Mouse (Mus musculus): ENCODE results near the gene Ppox.
"Not testable (repeated sequence)": the region's sequence is repeated elsewhere in the genome, so short reads cannot be mapped to it uniquely, and the experiment has no call there.

Gene Ppox

GRCm38 (mm10) chr1:171246709-171247452 lies 34.1 kb downstream of the Ppox start:
- in situ Hi-C loops (cut with MboI; ENCODE audit: low sequenced_read_pairs): no loop called here

DNA sequence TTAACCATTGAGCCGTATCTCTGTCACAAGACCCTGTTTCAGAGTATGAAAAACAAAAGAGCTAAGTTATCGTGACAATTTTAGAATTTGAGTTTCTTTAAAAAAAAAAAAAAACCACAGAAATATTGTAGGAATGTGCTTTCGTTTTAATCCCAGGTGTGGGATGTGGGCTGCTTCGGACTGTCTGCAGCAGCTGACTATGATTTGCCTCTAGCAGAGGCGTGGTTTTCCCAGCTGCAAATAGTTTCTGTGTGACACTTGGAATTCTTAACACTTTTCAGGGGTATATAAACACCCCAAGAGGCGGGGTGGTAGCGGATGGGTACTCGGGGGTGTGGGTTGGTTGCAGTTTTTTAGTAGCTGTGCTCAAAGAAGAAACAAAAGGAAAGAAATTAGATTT lies 35.6 kb downstream of the Ppox start:
- in situ Hi-C loops (cut with MboI; ENCODE audit: low sequenced_read_pairs): no loop called here

GRCm38 (mm10) chr1:171241952-171242351 lies 39.0 kb downstream of the Ppox start:
- in situ Hi-C loops (cut with MboI; ENCODE audit: low sequenced_read_pairs): not testable (repeated sequence)

DNA sequence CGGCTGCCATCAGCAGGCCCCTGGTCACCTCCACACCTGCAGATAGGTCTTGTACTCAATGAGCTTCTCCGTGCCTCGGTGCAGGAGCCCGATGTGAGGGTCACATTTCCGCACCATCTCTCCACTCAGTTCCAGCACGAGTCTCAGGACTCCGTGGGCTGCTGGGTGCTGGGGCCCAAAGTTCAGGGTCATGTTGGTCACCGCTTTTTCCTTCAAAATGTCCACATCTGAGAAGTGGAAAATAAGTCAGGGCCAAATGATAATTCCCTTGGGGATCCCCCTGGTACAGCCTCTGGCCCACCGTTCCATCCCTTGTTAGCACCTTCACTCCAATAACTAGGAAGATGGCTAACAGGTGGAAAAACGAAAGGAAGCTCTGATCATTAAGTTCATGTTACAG lies 40.1 kb downstream of the Ppox start:
- in situ Hi-C loops (cut with MboI; ENCODE audit: low sequenced_read_pairs): no loop called here

DNA sequence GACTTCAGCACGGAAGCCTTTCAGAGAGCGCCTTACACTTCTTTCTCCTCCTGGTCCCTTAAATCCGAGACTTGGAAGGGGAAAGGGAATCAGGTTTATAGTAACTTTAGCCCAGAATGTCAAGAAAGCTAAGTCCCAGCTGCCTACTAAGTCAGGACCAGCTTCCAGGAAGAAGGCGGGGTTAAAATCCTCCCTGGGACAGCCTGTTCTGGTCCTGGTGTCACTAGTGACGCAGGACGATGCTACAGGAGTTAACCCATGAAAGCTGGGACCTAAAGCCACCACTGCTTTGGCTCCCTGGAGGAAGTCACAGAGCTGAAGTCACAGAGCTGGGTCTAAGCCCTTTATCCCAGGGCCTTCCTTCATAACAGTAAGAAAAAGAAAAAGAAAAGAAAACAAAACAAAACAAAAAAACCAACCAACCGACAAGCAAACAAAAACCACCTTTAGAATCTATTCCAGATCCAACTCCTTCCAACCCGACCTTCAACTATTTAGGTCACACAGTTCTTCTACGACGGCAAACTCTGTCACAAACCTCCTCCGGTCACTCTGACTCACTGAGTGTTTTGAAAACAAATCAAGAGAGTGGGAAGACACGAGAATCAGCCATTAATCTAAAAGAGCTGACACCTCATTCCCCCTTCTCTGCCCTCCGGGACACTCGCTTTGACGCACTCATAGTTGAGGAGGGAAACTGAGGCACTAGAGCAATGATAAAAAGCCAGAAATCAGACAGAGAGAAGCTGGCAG lies 40.8 kb downstream of the Ppox start:
- in situ Hi-C loops (cut with MboI; ENCODE audit: low sequenced_read_pairs): loop anchor here (10.0 kb wide), 1 partner anchor 345 kb away; no protein-coding TSS in a partner anchor

DNA sequence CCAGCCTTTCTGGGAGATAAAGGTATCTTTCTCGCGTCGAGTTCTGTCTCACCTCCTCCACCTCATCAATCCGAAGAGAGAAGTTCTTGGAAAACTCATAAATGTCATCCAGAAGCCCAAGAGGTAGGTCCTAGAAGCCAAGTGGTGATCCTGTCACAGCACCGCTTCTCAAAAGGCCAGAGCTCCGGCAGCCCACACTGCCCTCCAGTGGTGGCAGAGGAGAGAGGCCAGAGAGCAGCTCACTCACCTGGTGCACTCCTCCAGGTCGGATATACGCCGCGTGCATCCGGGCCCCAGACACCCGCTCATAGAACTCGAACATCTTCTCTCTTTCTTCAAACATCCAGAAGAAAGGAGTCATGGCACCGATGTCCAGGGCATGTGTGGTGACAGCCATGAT lies 42.5 kb downstream of the Ppox start:
- in situ Hi-C loops (cut with MboI; ENCODE audit: low sequenced_read_pairs): loop anchor here (10.0 kb wide), 1 partner anchor 344 kb away; no protein-coding TSS in a partner anchor

DNA sequence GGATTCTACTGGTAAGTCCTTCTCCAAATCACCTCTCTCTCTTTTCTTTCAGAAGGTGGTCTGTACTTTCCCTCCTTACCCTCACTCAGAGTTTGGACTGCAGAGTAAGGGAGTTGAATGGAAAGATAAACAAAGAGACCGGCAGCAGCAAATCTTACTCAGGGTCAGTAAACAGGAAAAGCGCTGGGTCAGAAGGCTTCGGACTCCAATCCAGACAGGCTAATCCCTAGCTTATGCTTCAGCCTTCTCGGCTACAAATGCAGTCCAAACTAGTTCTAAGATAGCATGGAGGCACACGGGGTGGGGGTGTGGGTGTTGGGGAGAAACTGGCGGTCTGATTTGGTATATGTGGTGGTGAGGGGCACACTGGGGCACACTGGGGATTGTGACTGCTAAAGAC lies 43.5 kb downstream of the Ppox start:
- in situ Hi-C loops (cut with MboI; ENCODE audit: low sequenced_read_pairs): loop anchor here (10.0 kb wide), 1 partner anchor 343 kb away; no protein-coding TSS in a partner anchor

DNA sequence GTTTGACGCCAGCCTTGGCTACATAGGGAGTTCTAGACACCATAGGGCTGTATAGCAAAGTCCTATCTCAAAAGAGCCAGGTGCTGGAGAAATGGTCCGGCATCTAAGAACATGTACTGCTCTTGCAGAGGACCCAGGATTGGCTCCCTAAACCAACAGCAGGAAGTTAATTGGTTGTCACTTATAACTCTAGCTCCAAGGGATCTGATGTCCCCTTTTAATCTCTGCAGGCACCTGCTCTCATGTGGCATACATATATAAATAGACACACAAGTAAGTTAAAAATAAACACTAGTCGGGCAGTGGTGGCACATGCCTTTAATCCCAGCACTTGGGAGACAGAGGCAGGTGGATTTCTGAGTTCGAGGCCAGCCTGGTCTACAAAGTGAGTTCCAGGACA lies 45.2 kb downstream of the Ppox start:
- in situ Hi-C loops (cut with MboI; ENCODE audit: low sequenced_read_pairs): loop anchor here (10.0 kb wide), 1 partner anchor 341 kb away; no protein-coding TSS in a partner anchor

DNA sequence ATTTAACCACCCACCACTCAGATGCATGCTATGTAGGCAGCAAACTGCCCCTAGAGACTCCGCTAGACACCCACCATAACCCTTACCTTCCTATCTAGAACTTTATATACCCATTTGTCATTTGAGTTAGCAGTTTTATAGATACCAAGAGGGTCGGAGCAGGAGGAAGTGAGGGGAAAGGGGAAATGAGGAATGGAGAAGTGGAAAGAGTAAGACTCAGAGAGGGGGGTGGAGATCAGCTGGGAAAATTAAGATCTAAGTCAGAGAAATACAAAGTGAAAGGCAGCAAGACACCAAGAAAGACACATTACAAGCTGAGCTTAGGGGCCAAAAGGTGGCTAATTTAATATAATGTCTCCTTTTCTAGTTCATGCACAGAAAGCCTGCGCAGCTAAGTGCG lies 46.4 kb downstream of the Ppox start:
- in situ Hi-C loops (cut with MboI; ENCODE audit: low sequenced_read_pairs): loop anchor here (10.0 kb wide), 1 partner anchor 340 kb away; no protein-coding TSS in a partner anchor

DNA sequence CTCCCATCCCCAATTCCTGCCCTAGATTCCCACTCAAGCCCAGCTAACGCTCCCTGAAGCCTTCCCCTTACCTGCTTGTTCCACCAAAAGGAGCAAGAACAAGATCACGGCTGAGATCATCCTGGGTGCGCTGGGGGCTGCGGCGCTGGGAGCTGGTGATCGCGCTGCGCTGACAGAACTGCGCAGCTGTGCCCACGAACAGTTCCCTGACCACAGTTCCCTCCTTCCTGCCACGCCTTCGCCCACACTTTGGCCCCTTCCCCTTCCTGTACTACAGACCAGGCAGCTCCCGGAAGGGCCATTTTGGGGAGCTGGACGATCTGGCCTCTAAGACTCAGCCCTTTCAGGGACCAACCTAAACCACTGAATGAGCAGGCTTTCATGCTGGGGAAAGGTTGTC lies 46.9 kb downstream of the Ppox start, which contains the start of gene Fcer1g:
Fcer1g (minus strand) TSS at position 240 of the 400 bp plus-strand sequence.
- in situ Hi-C loops (cut with MboI; ENCODE audit: low sequenced_read_pairs): loop anchor here (10.0 kb wide), 1 partner anchor 339 kb away; no protein-coding TSS in a partner anchor

DNA sequence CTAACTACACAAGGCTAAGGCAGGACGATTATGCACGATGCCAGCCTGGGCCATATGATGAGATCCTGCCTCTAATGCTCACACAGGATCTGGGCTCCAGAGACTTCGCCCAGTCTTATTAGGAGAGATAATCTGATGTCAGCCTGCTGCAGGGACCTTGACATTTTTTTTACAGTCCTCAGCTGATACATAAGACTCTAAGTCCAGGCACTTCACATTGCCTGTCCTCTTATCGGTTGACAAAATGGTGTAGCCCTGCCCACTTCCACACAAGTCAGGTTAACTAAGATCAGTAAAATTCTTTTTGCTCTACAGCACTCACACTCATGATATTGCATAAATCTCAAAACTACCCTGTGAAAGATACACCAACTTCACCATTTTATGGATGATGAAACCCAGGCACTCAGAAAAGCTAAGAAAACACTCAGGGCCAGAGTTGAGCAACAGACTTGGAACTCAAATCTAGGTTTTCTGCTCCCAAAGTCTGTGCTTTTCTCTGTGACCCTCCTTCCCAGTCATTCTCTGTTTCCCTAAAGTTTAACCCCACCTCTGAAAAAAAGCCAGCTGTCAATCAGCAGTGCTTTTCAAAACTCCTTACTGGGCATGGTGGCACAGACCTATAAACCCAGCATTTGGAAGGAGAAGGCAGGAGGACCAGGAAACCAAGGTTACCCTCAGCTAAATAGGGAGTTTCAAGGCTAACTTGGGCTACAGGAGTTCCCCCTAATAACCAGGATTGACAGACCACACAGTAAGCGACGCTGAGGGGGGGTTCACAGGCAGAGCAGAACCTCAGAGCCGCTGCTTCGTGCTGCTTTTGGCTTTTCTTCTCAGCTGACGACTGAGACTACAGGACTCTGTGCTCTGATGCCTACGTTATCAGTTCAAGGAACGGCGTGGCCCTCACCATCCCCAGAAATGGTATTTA lies 47.9 kb downstream of the Ppox start:
- in situ Hi-C loops (cut with MboI; ENCODE audit: low sequenced_read_pairs): loop anchor here (10.0 kb wide), 1 partner anchor 338 kb away; no protein-coding TSS in a partner anchor

DNA sequence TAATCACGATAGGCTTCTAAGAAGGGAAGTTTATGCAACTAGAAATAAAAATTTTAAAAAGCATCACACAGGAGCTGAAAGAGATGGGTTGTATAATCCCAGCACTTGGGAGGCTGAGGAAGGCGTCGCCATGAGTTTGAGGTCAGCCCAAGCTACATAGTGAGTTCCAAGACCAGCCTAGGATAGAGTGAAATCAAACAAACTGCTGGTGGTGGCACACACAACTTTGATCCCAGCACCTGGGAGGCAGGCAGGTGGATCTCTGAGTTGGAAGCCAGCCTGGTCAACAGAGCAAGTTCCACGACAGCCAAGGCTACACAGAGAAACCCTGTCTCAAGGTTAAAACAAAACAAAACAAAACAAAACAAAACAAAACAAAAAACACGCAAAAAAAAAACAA lies 48.6 kb downstream of the Ppox start:
- in situ Hi-C loops (cut with MboI; ENCODE audit: low sequenced_read_pairs): loop anchor here (10.0 kb wide), 1 partner anchor 338 kb away; no protein-coding TSS in a partner anchor

DNA sequence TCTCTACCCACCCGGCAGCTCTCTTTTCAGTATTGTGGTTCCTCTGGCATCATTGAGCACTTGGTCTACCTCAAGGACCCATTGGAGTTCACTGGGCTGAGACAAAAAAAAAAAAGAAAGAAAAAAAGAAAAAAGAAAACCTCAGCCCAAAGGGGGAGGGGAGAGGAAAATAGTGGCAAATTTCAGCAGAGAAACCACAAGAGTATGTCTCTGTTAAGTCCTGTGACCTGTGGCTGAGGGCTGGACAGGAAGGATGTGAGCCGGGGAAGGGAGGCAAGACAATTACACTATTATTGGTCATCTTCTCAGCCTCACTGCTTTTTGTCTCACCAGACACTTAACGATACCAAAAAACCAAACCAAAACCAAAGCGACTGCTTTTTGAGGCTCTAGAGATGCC lies 49.1 kb downstream of the Ppox start:
- in situ Hi-C loops (cut with MboI; ENCODE audit: low sequenced_read_pairs): loop anchor here (10.0 kb wide), 1 partner anchor 337 kb away; no protein-coding TSS in a partner anchor

DNA sequence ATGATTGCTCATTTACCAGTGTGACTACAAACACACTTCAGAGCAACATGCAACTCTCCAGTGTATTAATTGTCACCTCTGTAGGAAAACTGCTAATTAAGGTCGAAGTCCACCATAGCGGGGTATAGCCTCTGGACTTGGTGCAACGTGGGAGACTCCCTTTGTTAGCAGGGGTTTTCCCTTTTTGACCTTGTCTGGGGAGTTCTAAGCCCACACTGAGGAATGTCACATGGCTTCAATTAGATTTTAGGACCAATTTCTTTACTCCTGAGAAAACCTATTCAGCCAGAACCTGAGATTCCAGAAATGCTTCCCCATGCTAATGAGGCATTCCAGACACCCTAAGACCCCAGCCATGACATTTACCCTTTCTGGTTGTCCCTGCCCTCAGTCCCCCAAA lies 50.8 kb downstream of the Ppox start:
- in situ Hi-C loops (cut with MboI; ENCODE audit: low sequenced_read_pairs): loop anchor here (10.0 kb wide), 1 partner anchor 335 kb away; no protein-coding TSS in a partner anchor

GRCm38 (mm10) chr1:171229750-171230149 lies 51.2 kb downstream of the Ppox start:
- in situ Hi-C loops (cut with MboI; ENCODE audit: low sequenced_read_pairs): loop anchor here (10.0 kb wide), 1 partner anchor 335 kb away; no protein-coding TSS in a partner anchor

GRCm38 (mm10) chr1:171227879-171228278 lies 53.1 kb downstream of the Ppox start:
- in situ Hi-C loops (cut with MboI; ENCODE audit: low sequenced_read_pairs): no loop called here

GRCm38 (mm10) chr1:171226780-171227179 lies 54.2 kb downstream of the Ppox start:
- in situ Hi-C loops (cut with MboI; ENCODE audit: low sequenced_read_pairs): no loop called here

All from CH12F3 (cell line).